Mouse (Mus musculus) spleen, adult 2 months (tissue): ENCODE results near the gene Ctsk.
"Not testable (repeated sequence)": the region's sequence is repeated elsewhere in the genome, so short reads cannot be mapped to it uniquely, and the experiment has no call there.

Source experiments
- CTCF ChIP-seq: fragments of 200-500 bp; IDR thresholded peaks from 2 replicates; pipeline ENCODE4 v1.5.1; 2011; ENCODE audit warnings: mild to moderate bottlenecking, inconsistent platforms; ENCODE audit not compliant: insufficient read depth, insufficient read length, insufficient replicate concordance; ENCODE audit errors: extremely low read depth
- POLR2A ChIP-seq: fragments of 200-500 bp; IDR thresholded peaks from 2 replicates; pipeline ENCODE4 v1.6.1; 2011; ENCODE audit warnings: low read depth, low read length, inconsistent platforms

DNA sequence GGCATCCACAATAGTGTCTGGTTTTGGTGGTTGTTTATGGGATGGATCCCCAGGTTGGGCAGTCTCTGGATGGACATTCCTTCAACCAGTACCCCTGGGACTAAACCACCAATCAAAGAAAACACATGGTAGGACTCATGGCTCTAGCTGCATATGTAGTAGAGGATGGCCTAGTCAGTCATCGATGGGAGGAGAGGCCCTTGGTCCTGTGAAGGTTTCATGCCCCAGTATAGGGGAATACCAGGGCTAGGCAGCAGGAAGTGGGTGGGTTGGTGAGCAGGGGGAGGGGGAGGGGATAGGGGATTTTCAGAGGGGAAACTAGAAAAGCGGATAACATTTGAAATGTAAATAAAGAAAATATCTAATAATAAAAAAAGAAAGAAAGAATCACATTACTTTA lies 42.1 kb downstream of the Ctsk start:
- TF ChIP-seq CTCF, POLR2A: not testable (repeated sequence)
